Mouse (Mus musculus) mouse embryonic stem cell (cell line): ENCODE measurements around the gene Rora.

Experiments used
- in situ Hi-C, 2 experiments: fragments of 300-500 bp; cut with MboI; formaldehyde crosslinking; loops; 1 replicate in 1 of 2; 3 replicates in 1 of 2; pipeline ENCODE4 v1.14.3; 2019 to 2020; ENCODE audit warnings: low sequenced_read_pairs in 2 of 2, low pct_unique_long_range_greater_than_20kb in 1 of 2, mixed read lengths in 1 of 2; ENCODE audit not compliant: unreplicated experiment in 1 of 2

Rora gene

DNA sequence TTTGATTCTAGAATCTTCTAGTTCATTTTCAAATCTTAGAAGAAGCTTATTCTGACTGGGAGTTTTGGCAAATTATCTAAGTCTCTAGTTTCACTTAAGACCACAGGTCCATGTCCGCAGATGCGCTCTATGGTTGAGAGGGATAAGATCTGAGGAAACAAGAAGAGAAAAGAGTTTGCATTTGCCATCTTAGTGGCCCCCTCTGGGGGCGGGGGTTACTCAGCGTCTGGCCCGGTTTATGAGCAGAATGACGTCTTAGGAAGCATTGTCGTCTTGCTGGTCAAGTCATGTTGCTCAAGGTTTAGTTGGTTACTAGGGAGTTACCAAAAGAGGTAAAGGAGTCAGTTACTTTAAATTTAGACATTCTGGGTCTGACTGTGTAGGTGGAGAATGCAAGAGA, 686.8 kb downstream of the Rora start:
- in situ Hi-C loops = no loop called here

DNA sequence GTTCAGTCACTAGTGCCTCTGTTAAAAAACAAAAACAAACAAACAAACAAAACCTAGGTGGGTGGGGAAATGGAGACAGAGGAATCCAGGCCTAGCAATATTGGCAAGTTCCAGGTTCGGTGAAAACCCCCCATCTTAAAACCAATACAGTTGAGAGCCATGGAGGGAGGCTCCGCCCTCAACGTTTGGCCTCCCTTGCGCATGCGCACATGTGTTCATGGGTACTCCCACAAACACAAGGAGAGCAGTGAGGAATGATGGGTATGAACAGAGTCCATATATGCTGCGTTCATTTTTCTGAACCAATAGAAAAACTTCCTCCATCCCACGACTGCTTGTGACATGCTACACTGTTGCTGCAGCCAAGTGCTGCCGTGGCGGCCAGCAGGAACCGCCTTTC, 690.3 kb downstream of the Rora start:
- in situ Hi-C loops = no loop called here

DNA sequence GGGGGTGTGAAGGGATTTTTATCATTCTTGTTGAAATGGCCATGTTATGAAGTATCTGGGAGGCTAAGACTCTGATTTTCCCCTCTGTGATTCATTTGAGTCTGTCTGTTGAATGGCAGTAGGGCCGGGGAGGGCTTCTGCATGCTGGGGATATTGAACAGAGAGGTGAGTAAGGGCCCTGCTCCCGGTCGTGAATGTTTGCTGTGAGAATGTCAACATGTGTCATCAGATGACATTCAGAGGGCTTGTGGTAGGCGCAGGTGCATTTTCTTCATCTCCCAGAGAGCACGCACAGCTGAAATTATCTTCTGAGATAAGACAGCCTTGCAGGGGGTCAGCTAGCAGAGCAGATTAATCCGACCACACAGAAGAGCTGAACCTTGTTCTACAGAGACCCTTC, 692.0 kb downstream of the Rora start:
- in situ Hi-C loops = no loop called here

DNA sequence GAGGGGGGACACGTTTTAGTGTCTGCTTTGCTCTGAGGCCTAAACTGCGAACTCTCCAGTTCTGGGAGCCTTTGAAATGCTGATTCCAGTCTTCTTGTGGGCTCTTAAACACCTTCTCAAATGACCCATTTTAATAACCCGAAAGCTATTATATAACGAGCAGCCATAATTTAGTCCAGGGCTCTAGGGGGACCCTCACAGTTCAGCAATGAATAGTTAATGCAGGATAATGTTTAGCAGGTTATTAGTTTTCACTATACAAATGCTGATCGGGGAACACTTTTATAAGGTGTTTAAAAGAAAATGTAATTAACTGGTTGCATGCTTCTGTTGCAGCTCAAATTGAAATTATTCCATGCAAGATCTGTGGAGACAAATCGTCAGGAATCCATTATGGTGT, 694.2 kb downstream of the Rora start:
- in situ Hi-C loops = no loop called here

DNA sequence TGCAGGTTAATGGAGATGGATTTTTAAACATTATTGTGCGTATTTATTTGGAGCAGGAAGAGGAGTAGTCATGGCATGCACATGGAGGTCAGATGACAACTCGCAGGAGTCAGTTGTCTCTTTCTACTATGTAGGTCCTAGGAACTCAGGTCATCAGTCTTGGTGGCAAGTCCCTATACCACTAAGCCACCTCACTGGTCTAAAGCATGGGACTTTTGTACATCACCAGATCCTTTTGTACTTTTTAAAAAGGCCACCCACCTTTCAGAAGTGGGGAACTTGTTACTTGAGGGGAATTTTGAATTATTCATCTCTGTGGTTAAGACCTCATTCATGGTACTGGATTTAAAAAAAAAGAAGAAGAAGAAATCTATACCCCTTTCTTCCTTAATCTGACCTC, 696.0 kb downstream of the Rora start:
- in situ Hi-C loops = no loop called here

DNA sequence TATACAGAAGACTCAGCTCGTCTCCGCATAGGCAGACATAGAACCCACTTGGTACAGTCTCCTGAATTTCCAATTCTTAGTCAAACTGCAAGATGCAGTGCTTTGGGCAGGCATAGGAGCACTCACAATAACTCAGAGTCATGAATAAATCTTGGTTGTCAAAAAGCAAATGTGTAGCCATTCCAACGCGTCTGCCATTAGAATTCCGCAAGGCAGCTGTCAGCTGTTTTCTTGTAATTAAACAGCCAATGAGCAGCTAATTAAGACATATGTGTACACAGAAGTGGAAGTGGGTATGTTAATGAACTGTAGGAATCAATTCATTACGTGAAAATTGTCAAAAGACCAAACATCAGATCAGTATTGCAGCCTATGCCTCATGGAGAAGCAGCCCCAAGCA, 700.6 kb downstream of the Rora start:
- in situ Hi-C loops = no loop called here

DNA sequence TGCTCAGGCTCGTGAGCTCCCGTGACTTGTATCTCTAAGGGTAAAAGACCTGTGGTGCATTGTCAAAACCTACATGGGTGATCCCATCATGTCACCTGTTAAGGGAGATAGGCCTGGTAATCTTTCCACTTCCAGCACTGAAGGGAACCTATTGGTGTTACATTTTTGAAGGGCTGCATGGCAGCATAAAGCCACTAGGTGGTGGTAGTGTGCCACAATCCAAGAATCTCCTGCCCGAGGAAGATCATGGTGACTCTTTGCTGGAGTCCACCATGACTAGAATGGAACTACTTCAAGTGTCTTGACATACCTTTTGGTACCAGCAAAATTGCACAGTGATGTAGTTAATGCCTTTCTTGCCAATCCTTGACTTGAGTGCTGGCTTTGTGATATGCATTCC, 704.2 kb downstream of the Rora start:
- in situ Hi-C loops = no loop called here

DNA sequence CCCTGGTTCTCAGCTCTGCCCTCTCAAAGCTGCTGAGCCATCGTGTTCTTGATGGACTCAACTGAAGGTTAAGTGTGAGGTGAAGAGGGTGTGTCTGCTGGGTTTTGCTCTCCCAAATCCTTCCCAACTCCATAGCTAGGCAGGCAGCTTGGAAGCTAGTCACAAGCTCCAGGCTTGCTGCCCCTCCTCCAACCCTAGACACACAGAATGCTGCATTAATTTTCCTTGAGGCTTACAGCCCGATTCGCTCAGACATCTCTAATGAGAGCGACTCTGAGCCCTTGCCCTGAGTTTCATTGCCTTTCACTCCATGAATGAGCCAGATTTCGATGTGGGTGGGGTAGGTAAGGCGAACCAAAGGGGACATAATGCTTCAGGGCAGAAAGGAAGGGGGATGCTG, 705.2 kb downstream of the Rora start:
- in situ Hi-C loops = no loop called here

DNA sequence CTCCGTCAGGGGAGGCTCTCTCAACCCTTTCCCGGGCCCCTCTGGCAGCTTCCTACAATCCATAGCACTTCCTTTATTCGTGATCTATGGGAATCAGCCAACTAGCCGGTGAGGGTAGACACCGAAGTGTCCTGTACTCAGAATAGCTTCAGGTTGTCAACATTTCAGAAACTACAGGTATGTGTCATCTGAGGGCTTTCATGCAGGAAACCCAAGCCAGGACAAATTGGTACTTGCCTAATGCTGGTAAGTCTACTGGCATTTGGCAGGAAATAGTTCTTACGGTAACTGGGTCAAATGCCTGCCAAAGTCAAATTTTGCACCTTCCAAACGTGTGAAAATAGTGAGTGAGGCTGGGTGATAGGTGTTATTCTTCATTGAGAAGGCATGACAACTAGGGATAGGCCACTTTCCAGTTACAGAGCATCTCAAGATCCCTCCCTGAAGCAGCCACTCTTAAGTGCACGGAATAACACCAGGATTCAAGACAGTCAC, 708.4 kb downstream of the Rora start:
- in situ Hi-C loops = loop anchor here in 1 of 2 experiments (10.0 kb wide), 1 partner anchor 123 kb away; no protein-coding TSS in a partner anchor

DNA sequence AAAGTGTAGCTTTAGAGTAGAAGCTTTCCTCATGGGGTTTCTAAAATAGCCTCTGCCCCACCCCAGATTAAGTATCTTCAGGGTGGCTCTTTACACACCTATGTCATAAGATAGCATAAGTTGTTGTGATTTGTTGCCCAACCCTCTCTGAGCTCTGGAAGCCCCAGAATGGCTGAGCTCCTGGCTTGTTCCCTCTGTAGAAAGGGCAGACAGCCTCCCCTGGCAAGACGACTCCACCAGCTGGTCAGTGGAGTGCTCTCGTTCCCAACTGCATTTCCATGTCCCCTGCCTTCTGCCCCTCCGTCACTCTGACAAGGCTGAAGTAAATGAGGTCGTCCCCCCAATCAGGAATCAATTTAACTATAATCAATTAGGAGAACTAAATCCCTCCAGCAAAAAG, 709.2 kb downstream of the Rora start:
- in situ Hi-C loops = loop anchor here in 1 of 2 experiments (10.0 kb wide), 1 partner anchor 122 kb away; no protein-coding TSS in a partner anchor

DNA sequence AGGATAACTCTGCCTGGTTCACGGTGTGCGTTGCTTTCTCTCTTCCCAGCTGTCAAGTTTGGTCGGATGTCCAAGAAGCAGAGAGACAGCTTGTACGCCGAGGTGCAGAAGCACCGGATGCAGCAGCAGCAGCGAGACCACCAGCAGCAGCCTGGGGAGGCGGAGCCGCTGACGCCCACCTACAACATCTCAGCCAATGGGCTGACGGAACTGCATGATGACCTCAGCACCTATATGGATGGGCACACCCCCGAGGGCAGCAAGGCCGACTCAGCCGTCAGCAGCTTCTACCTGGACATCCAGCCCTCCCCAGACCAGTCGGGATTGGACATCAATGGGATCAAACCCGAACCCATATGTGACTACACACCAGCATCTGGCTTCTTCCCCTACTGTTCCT, 710.5 kb downstream of the Rora start:
- in situ Hi-C loops = loop anchor here in 1 of 2 experiments (10.0 kb wide), 1 partner anchor 121 kb away; no protein-coding TSS in a partner anchor

DNA sequence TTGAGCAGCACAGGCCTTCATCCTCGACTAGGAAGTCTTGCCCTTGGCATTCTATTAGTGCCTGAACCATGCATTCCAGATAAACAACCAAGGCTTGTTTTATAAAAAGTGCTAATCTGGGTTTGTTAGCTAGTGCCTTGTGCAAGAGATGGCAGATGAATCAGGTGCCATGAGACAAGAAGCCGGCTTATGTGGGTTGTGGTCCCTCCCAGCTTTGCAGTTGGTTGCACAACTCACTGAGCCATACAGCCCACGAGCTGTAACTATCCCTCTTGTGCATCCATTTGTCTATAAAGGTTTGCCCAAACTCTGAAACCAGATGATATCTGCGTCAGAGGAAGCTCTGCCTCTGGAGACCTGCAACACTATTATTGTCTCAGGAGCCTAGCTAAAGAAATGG, 713.5 kb downstream of the Rora start:
- in situ Hi-C loops = loop anchor here in 1 of 2 experiments (10.0 kb wide), 1 partner anchor 118 kb away; no protein-coding TSS in a partner anchor

DNA sequence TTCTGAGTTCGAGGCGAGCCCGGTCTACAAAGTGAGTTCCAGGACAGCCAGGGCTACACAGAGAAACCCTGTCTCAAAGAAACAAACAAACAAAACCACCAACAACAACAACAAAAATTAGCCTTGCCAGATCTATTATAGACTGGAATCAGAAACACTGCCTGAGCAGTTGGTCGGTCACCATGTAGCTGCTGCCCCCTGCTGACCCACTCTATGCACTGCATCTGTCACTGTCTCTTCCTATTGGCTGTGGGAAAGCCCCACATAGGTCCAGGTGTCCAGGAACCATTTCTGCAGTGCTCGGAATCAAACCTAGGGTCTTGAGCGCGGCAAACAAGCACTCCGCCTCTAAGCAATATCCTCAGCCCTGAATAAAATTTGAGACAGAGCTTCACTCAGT, 714.5 kb downstream of the Rora start:
- in situ Hi-C loops = loop anchor here in 1 of 2 experiments (10.0 kb wide), 1 partner anchor 117 kb away; no protein-coding TSS in a partner anchor

DNA sequence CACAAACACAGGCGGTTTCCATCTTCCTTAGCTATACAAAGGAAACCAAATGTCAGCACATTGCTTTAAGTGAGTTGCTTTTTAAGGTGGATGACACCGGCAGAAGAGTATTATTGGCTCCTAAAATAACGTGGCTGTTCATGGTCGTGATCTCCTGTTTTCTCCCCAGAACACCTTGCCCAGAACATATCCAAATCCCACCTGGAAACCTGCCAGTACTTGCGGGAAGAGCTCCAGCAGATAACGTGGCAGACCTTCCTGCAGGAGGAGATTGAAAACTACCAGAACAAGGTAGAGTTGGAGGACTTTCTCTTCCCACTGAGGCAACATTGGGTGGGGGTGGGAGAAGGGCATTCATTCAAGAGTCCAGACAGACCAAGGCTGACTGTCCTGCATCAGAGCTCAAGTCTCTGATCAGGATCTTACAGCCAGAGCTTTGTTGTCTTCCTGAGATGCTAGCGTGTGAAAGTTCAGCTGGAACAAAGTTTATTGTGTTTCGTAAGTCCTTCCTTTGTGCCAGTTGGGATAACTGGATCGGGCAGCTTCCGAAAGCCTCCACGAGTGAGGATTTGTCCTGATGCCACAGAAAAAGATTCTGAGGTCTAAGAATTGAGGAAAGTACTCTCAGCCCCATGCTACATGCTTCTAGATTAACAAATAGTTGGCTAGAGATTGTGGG, 717.6 kb downstream of the Rora start:
- in situ Hi-C loops = loop anchor here in 1 of 2 experiments (10.0 kb wide), 1 partner anchor 114 kb away; no protein-coding TSS in a partner anchor

DNA sequence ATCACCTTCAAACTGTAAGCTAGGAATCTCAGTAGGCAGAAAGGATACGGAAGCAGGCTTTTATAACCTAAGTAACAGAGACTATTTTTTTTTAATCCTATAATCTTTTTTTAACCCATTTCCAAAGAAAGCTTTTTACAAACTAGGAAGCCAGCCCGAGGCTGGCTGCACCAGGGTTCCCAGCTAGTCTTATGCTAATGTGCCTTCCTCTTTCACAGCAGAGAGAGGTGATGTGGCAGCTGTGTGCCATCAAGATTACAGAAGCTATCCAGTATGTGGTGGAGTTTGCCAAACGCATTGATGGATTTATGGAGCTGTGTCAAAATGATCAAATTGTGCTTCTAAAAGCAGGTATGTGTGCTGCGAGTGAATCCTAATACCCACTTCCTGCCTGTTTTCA, 719.3 kb downstream of the Rora start:
- in situ Hi-C loops = loop anchor here in 1 of 2 experiments (10.0 kb wide), 1 partner anchor 112 kb away; no protein-coding TSS in a partner anchor

DNA sequence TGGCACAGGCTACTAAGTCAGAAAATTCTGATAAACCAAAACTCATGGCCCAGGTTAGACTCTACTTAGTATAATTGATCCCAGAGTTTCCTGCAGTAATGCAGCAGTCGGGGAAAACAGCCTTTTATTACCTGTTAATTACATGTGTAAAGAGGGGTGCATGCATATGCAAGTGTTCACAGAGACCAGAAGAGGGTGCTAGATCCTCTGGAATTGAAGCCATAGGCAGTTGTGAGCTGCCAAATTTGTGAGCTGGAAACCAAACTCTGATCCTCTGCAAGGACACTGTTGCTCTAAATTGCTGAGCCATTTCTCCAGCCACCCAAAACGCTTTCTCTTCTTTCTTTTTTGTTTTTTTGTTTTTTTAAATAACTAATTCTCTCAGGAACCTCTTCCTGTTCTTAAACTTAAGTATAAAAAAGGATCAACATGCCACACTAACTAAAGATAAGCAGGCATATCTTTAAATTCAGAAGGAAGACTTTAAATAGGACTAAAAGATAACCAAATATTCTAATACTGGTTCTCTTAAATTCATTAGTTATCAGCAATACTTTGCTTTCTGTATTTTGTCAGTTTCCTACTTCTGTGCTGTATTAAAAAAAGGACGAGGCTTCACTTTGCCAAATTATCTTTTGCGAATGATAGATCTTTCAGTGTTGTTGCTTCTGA, 723.5 kb downstream of the Rora start:
- in situ Hi-C loops = loop anchor here in 1 of 2 experiments (10.0 kb wide), 1 partner anchor 108 kb away; no protein-coding TSS in a partner anchor

DNA sequence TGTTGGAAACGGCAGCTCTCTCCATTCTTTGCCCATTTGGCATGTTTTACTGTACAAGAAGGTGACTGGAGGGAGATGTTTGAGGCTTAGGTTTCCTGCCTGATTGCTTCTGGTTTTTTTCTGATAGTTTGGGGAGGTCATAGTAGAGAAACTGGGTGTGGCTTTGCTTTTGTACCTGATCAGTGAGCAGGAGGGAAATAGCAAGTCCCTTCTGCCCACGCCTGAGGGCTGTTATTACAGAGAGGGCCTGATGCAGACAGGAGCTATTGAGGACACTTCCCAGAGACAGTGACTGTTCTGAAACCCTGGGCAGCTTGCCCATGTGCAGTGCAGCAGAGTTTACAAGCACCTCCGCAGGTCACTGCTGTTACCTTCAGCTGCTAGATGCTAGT, 724.1 kb downstream of the Rora start:
- in situ Hi-C loops = loop anchor here in 1 of 2 experiments (10.0 kb wide), 1 partner anchor 107 kb away; no protein-coding TSS in a partner anchor

DNA sequence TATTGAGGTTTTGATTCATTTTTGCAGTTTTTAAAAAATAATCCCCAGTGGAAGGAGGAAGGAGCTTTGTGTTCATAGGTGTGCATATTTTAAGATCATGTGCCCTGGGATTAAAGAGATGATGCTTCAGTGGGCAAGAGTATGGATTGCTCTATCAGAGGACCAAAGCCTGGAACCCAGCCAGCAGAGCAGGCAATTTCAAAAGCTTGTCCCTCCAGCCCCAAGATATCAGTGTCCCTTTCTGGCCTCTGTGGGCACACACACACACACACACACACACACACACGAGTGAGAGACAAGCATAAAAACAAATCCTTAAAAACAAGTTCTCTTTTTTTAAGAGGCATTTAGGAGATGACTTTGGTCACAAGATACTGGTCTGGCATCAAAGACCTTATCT, 727.0 kb downstream of the Rora start:
- in situ Hi-C loops = no loop called here

DNA sequence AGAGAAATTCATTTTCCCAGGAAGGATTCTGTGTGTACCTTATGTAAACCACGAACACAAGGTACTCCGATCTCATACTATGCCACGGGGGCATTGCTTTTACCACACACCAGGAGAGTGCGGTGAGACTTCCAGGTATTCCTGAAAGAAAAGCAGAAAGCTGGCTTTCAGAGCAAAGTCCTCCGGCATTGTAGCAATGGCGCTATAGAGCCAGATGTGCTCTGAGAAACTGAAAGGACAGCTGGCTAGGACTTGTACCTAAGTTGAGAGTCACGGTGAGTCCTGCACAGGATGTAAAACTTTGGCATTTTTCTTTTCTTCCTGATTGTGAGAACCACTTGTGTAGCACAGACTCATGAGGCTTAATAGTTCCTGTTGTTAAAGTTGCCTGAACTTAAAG, 728.2 kb downstream of the Rora start:
- in situ Hi-C loops = no loop called here
